Mouse (Mus musculus) E14TG2a.4 (cell line): ENCODE measurements around the gene Ctf2.
"Not testable (repeated sequence)": the region's sequence is repeated elsewhere in the genome, so short reads cannot be mapped to it uniquely, and the experiment has no call there.

ENCODE experiments used
- H3K27me3 ChIP-seq: 2 replicates; pipeline ENCODE4 v1.6.1; 2014; ENCODE audit warnings: low read length, control low read depth; ENCODE audit not compliant: insufficient read depth
- H3K36me3 ChIP-seq: 2 replicates; pipeline ENCODE4 v1.6.1; 2014; ENCODE audit warnings: low read length, control low read depth; ENCODE audit not compliant: insufficient read depth
- H3K4me1 ChIP-seq: replicated peaks from 2 replicates; pipeline ENCODE4 v1.6.1; 2014; ENCODE audit warnings: low read depth, low read length, control low read depth
- H3K4me3 ChIP-seq: replicated peaks from 2 replicates; pipeline ENCODE4 v1.5.1; 2014; ENCODE audit warnings: mild to moderate bottlenecking, low read length
- H3K9me3 ChIP-seq: 2 replicates; pipeline ENCODE4 v1.6.1; 2014; ENCODE audit warnings: low read length, control low read depth
- CTCF ChIP-seq: conservative IDR thresholded peaks from 2 replicates; pipeline ENCODE4 v1.5.1; 2014; ENCODE audit warnings: low read length
- NANOG ChIP-seq: IDR thresholded peaks from 2 replicates; pipeline ENCODE4 v1.6.1; 2014; ENCODE audit warnings: borderline replicate concordance, low read length, mixed read lengths
- POU5F1 ChIP-seq: IDR thresholded peaks from 2 replicates; pipeline ENCODE4 v1.6.1; 2014; ENCODE audit warnings: low read length, borderline replicate concordance

Gene Ctf2

DNA sequence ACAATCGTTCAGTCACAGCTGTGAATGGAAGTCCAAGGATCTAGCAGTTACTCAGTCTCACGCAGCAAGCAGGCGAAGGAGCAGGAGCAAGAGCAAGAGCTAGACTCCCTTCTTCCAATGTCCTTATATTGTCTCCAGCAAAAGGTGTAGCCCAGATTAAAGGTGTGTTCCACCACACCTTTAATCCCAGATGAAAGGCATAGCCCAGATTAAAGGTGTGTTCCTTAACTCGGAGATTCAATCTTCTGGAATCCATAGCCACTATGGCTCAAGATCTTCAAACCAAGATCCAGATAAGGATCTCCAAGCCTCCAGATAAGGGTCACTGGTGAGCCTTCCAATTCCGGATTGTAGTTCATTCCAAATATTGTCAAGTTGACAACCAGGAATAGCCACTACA lies at the start of gene Ctf2:
TSS of gene Ctf2 (minus strand) at position 101 of the 400 bp plus-strand sequence.
- H3K4me1 ChIP-seq, H3K36me3 ChIP-seq, H3K27me3 ChIP-seq, H3K4me3 ChIP-seq, H3K9me3 ChIP-seq: not testable (repeated sequence)

DNA sequence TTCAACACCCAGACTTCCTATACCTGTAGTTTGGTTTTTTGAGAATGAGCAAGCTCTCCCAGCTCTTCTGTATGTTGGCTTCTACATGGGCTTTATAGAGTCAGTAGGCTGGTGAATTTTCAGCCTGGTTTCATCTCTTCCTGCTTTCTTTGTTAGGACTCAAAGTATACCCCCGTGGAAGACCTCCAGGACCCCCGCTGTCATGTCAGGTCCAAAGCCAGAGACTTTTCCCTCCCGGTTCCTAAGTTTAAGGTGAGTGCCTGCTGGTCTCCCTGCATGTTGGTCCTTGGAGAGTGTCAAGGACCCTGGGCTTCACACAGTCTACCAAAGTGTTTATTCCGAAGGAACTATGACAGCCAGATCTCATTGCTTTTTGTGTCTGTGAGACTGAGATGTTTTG lies 46.4 kb upstream of the Ctf2 start:
- TF ChIP-seq NANOG: no peak
- TF ChIP-seq POU5F1: no peak
- TF ChIP-seq CTCF: no peak
- H3K27me3 ChIP-seq: no peaks in the 10 kb centered on the region
- H3K36me3 ChIP-seq: peaks cover 74% of the 10 kb centered on the region
- peaks cover 40% of the 10 kb centered on the region for H3K4me1 ChIP-seq
- no peaks in the 10 kb centered on the region for H3K9me3 ChIP-seq
- H3K4me3 ChIP-seq: peak overlapping the region; percentile 89

- no peak for TF ChIP-seq CTCF
- no peak for TF ChIP-seq POU5F1
- TF ChIP-seq NANOG: no peak
- Histone ChIP-seq H3K4me1 (peaks cover 46% of the 10 kb centered on the region), H3K4me3 (peak overlapping the region; percentile 89), H3K36me3 (peaks cover 70% of the 10 kb centered on the region), H3K9me3 (no peaks in the 10 kb centered on the region), H3K27me3 (no peaks in the 10 kb centered on the region)
Measured at GRCm38 (mm10) chr7:127777474-127778266, 45.7 kb upstream of the Ctf2 start.

GRCm38 (mm10) chr7:127776878-127777473 lies 45.0 kb upstream of the Ctf2 start:
- peaks cover 53% of the 10 kb centered on the region for H3K4me1 ChIP-seq
- peaks cover 63% of the 10 kb centered on the region for H3K36me3 ChIP-seq
- TF ChIP-seq POU5F1 (no peak), NANOG (no peak), CTCF (no peak)
- no peaks in the 10 kb centered on the region for H3K9me3 ChIP-seq
- no peaks in the 10 kb centered on the region for H3K27me3 ChIP-seq
- H3K4me3 ChIP-seq: peak overlapping the region; percentile 89

GRCm38 (mm10) chr7:127776426-127776825 lies 44.5 kb upstream of the Ctf2 start, which contains the start of gene Setd1a:
Setd1a (plus strand) TSS chr7:127776670.
- H3K4me1 ChIP-seq: peaks cover 59% of the 10 kb centered on the region
- peaks cover 58% of the 10 kb centered on the region for H3K36me3 ChIP-seq
- no peaks in the 10 kb centered on the region for H3K27me3 ChIP-seq
- TF ChIP-seq NANOG: no peak
- no peak for TF ChIP-seq POU5F1
- no peak for TF ChIP-seq CTCF
- H3K4me3 ChIP-seq: peak within 1 kb of the TSS; percentile 89
- H3K9me3 ChIP-seq: no peaks in the 10 kb centered on the region

DNA sequence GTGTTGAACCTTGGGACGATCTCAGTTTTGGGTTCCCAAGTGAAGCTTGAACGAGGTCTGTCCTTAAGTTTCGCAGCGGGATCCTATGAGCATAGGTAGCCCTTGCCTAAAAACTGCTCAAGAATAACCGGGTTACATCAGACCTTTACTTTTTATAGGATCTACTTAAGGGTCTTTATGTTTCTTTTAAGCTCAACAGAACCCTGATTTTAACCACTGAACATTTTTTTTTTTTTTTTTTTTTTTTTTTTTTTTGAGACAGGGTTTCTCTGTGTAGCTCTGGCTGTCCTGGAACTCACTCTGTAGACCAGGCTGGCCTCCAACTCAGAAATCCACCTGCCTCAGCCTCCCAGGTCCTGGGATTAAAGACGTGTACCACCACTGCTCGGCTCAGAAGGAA lies 43.9 kb upstream of the Ctf2 start:
- Histone ChIP-seq H3K4me3 (peak overlapping the region; percentile 89), H3K4me1 (peaks cover 65% of the 10 kb centered on the region), H3K36me3 (peaks cover 52% of the 10 kb centered on the region)
- not testable (repeated sequence) for H3K9me3 ChIP-seq, H3K27me3 ChIP-seq

GRCm38 (mm10) chr7:127773664-127774384 lies 41.9 kb upstream of the Ctf2 start:
- Histone ChIP-seq H3K27me3 (no peaks in the 10 kb centered on the region), H3K4me3 (no peak overlapping the region), H3K9me3 (no peaks in the 10 kb centered on the region), H3K36me3 (peaks cover 32% of the 10 kb centered on the region), H3K4me1 (peaks cover 69% of the 10 kb centered on the region)
- TF ChIP-seq POU5F1 (no peak), CTCF (peak; percentile 75)

- Histone ChIP-seq H3K27me3 (no peaks in the 10 kb centered on the region), H3K4me1 (peaks cover 70% of the 10 kb centered on the region)
- TF ChIP-seq NANOG: no peak
- no peak for TF ChIP-seq POU5F1
- TF ChIP-seq CTCF: no peak
Measured at GRCm38 (mm10) chr7:127772557-127772956, 40.6 kb upstream of the Ctf2 start.

More at GRCm38 (mm10) chr7:127772557-127772956, 40.6 kb upstream of the Ctf2 start:
- Histone ChIP-seq H3K9me3 (no peaks in the 10 kb centered on the region), H3K36me3 (peaks cover 31% of the 10 kb centered on the region), H3K4me3 (no peak overlapping the region)
